Comparison of ENCODE assay signal across 8 mouse cellular contexts in genomic region chr15:99393386-99394252, GRCm38 (mm10). TPM values are rescaled to one million over a fixed set of nuclear protein-coding genes. Genes with fewer than 3 reads are reported as not detected.
A peak's percentile ranks its signal among the peaks of the same experiment; 100 is the strongest.
DNase-seq lines count a peak whose midpoint lies in the region; ATAC-seq and TF ChIP-seq lines count a peak whose summit lies in the region.

No protein-coding gene starts in this region.

- H3K9me3 ChIP-seq in ES-Bruce4 (replicated peaks; ENCODE audit: control insufficient read depth, insufficient read depth, low read length, poor library complexity, severe bottlenecking): no peaks in the 10 kb centered on the region
- H3K9me3 ChIP-seq in erythroblast, embryonic 14.5 days (ENCODE audit: control insufficient read depth, low read length): no peaks in the 10 kb centered on the region
- H3K9me3 ChIP-seq in hindbrain, embryonic 12.5 days (replicated peaks): no peaks in the 10 kb centered on the region
- no peaks in the 10 kb centered on the region for H3K9me3 ChIP-seq in limb, embryonic 15.5 days
- H3K9me3 ChIP-seq in midbrain, embryonic 14.5 days (ENCODE audit: control insufficient read depth, low read length): no peaks in the 10 kb centered on the region

- peak overlapping the region; percentile 92 for H3K4me3 ChIP-seq in ES-Bruce4 (ENCODE audit: low read depth, low read length)
- peak overlapping the region; percentile 79 for H3K4me3 ChIP-seq in erythroblast, embryonic 14.5 days (replicated peaks)
- H3K4me3 ChIP-seq in hindbrain, embryonic 12.5 days: peak overlapping the region; percentile 82
- H3K4me3 ChIP-seq in limb, embryonic 15.5 days: peak overlapping the region; percentile 68
- H3K4me3 ChIP-seq in midbrain, embryonic 14.5 days (replicated peaks; ENCODE audit: low read depth, low read length): peak overlapping the region; percentile 81

- H3K27me3 ChIP-seq in ES-Bruce4 (ENCODE audit: control insufficient read depth, insufficient read depth, low read length, poor library complexity, severe bottlenecking): no peaks in the 10 kb centered on the region
- H3K27me3 ChIP-seq in erythroblast, embryonic 14.5 days (ENCODE audit: control insufficient read depth): no peaks in the 10 kb centered on the region
- H3K27me3 ChIP-seq in hindbrain, embryonic 12.5 days: no peaks in the 10 kb centered on the region
- H3K27me3 ChIP-seq in limb, embryonic 15.5 days: no peaks in the 10 kb centered on the region
- H3K27me3 ChIP-seq in midbrain, embryonic 14.5 days (ENCODE audit: control insufficient read depth, insufficient read depth, low read length): no peaks in the 10 kb centered on the region

- no peak for TF ChIP-seq EP300 in ES-Bruce4 (IDR thresholded peaks at IDR 0.05; ENCODE audit: insufficient read depth, low read depth, low read length)

- TF ChIP-seq CTCF in ES-Bruce4 (IDR thresholded peaks at IDR 0.05; ENCODE audit: low read depth, low read length): no peak

- no peaks in the 10 kb centered on the region for H3K36me3 ChIP-seq in ES-Bruce4 (ENCODE audit: control insufficient read depth, insufficient read depth, low read length, poor library complexity, severe bottlenecking)
- H3K36me3 ChIP-seq in erythroblast, embryonic 14.5 days (ENCODE audit: control insufficient read depth): peaks cover 16% of the 10 kb centered on the region
- no peaks in the 10 kb centered on the region for H3K36me3 ChIP-seq in hindbrain, embryonic 12.5 days
- H3K36me3 ChIP-seq in limb, embryonic 15.5 days: no peaks in the 10 kb centered on the region
- no peaks in the 10 kb centered on the region for H3K36me3 ChIP-seq in midbrain, embryonic 14.5 days (ENCODE audit: control insufficient read depth, insufficient read depth, low read length)

- H3K27ac ChIP-seq in ES-Bruce4 (ENCODE audit: insufficient read depth, low read length): no peak overlapping the region
- peak overlapping the region; percentile 88 for H3K27ac ChIP-seq in hindbrain, embryonic 12.5 days
- H3K27ac ChIP-seq in limb, embryonic 15.5 days: peak overlapping the region; percentile 95
- peak overlapping the region; percentile 83 for H3K27ac ChIP-seq in midbrain, embryonic 14.5 days (replicated peaks; ENCODE audit: low read depth, low read length)

- H3K4me1 ChIP-seq in ES-Bruce4 (ENCODE audit: control insufficient read depth, insufficient read depth, low read length): no peaks in the 10 kb centered on the region
- peaks cover 57% of the 10 kb centered on the region for H3K4me1 ChIP-seq in erythroblast, embryonic 14.5 days (ENCODE audit: control insufficient read depth)
- peaks cover 40% of the 10 kb centered on the region for H3K4me1 ChIP-seq in hindbrain, embryonic 12.5 days
- peaks cover 39% of the 10 kb centered on the region for H3K4me1 ChIP-seq in limb, embryonic 15.5 days
- peaks cover 32% of the 10 kb centered on the region for H3K4me1 ChIP-seq in midbrain, embryonic 14.5 days (ENCODE audit: control insufficient read depth, insufficient read depth, low read length)

- peak overlapping the region; percentile 71 for H3K9ac ChIP-seq in ES-Bruce4 (ENCODE audit: low read depth, poor library complexity, severe bottlenecking)
- peak overlapping the region; percentile 92 for H3K9ac ChIP-seq in hindbrain, embryonic 12.5 days
- peak overlapping the region; percentile 69 for H3K9ac ChIP-seq in limb, embryonic 15.5 days
- peak overlapping the region; percentile 81 for H3K9ac ChIP-seq in midbrain, embryonic 14.5 days (replicated peaks; ENCODE audit: low read length)

- no peak for TF ChIP-seq POLR2A in ES-Bruce4 (IDR thresholded peaks at IDR 0.05; ENCODE audit: insufficient read depth, low read length)

- ATAC-seq in hindbrain, embryonic 12.5 days (ENCODE audit: low FRiP score): no peak
- no peak for ATAC-seq in limb, embryonic 15.5 days (ENCODE audit: insufficient number of reproducible peaks, low FRiP score, low TSS enrichment, low read depth)
- ATAC-seq in midbrain, embryonic 14.5 days (ENCODE audit: low FRiP score, low TSS enrichment): peak; percentile 19

- DNase-seq in ZHBTc4 (ENCODE audit: low read depth, low spot score): peak; percentile 58
- no peak for DNase-seq in midbrain, embryonic 14.5 days
- DNase-seq in right cerebral cortex, postnatal 36 days (ENCODE audit: low spot score in 2 of 2): no peak
- DNase-seq in ovary, postnatal 36 days (ENCODE audit: low spot score): no peak

- peak overlapping the region; percentile 98 for H3K4me2 ChIP-seq in hindbrain, embryonic 12.5 days (replicated peaks)
- peak overlapping the region; percentile 79 for H3K4me2 ChIP-seq in limb, embryonic 15.5 days
- peak overlapping the region; percentile 98 for H3K4me2 ChIP-seq in midbrain, embryonic 14.5 days (ENCODE audit: low read length)

- WGBS in hindbrain, embryonic 12.5 days: 12% methylated on average over 24 of the region's 24 CpGs
- 3% methylated on average over 24 of the region's 24 CpGs for WGBS in limb, embryonic 15.5 days
- 12% methylated on average over 24 of the region's 24 CpGs for WGBS in midbrain, embryonic 14.5 days

RNA-seq across cellular contexts. Expression of gene Tmbim6, which starts 0.9 kb away (rescaled TPM):
- 429 and 499 TPM in 2 replicates for polyA plus RNA-seq in ES-Bruce4 (2011; ENCODE audit: insufficient read depth, insufficient read length, low read depth, missing spikeins)
- polyA plus RNA-seq in erythroblast, embryonic 14.5 days (2012): 19.1 and 27.7 TPM in 2 replicates
- polyA plus RNA-seq in hindbrain, embryonic 12.5 days (2016; fragmentation: Nextera tagmentation; extraction: Ambion mirVana): 271 and 274 TPM in 2 replicates
- 327 and 351 TPM in 2 replicates for polyA plus RNA-seq in limb, embryonic 15.5 days (2015; fragmentation: Nextera tagmentation; extraction: Ambion mirVana)
- polyA plus RNA-seq in midbrain, embryonic 14.5 days (2014; fragmentation: Nextera tagmentation; extraction: Ambion mirVana): 233 and 255 TPM in 2 replicates

RNA-seq across cellular contexts. Expression of gene Fmnl3, which starts 23.3 kb away (rescaled TPM):
- 10.1 and 10.2 TPM in 2 replicates for polyA plus RNA-seq in ES-Bruce4 (2011; ENCODE audit: insufficient read depth, insufficient read length, low read depth, missing spikeins)
- 0.01 and 0.02 TPM in 2 replicates for polyA plus RNA-seq in erythroblast, embryonic 14.5 days (2012)
- 19.7 and 23.4 TPM in 2 replicates for polyA plus RNA-seq in hindbrain, embryonic 12.5 days (2016; fragmentation: Nextera tagmentation; extraction: Ambion mirVana)
- polyA plus RNA-seq in limb, embryonic 15.5 days (2015; fragmentation: Nextera tagmentation; extraction: Ambion mirVana): 25.0 and 26.9 TPM in 2 replicates
- 6.1 and 7.5 TPM in 2 replicates for polyA plus RNA-seq in midbrain, embryonic 14.5 days (2014; fragmentation: Nextera tagmentation; extraction: Ambion mirVana)
